Mouse (Mus musculus): Measurements from ENCODE around the gene Esrrg.

DNA sequence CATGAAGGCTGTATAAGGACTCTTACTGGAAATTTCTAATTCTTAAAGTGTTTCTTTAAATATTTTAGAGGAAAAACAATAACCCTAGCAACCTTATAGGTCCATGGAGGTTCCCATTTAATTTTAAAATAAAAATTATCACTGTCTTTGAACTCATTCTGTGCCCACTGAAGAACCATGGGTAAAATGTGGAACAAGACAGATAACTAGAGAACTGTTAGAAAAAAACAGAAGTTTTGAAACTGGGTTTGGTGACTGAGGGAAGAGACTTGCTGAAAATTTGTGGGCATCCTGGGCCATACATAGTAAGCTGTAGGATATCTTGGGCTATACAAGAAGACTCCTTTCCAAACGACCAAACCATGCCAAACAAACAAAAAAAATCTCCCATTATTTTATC, 565.3 kb downstream of the Esrrg start:
- no peak for TF ChIP-seq CTCF (IDR thresholded peaks at IDR 0.05; ENCODE audit: borderline replicate concordance, insufficient read depth, low read depth, low read length)
- no peak for TF ChIP-seq POLR2A (IDR thresholded peaks at IDR 0.05; ENCODE audit: borderline replicate concordance, insufficient read depth, low read length)

Data from cerebellum, adult 2 months (tissue).